In genomic region chr5:134985633-134986297, GRCm38 (mm10) we compare ENCODE assay signal across 10 mouse cellular contexts. TPM values are rescaled to one million over a fixed set of nuclear protein-coding genes. Genes with fewer than 3 reads are reported as not detected.
DNase-seq lines count a peak whose midpoint lies in the region; ATAC-seq lines count a peak whose summit lies in the region.
"Had no signal": no experiment of that assay in that cellular context is flagged by ENCODE, and none has a peak within 500 bp of the region (broad histone marks: within the 10 kb centered on the region; RNA-seq: fewer than 3 reads in every experiment).

Cldn3 (plus strand) TSS chr5:134986214.

- 0 out of 2 replicates have a peak within 1 kb of the TSS, but pooled peaks have one; percentile 1 for H3K27ac ChIP-seq in forebrain, embryonic 12.5 days
- peak within 1 kb of the TSS; percentile 87 for H3K27ac ChIP-seq in intestine, embryonic 14.5 days (ENCODE audit: low read depth)
- H3K27ac ChIP-seq in liver, embryonic 15.5 days (replicated peaks), result no peak within 1 kb of the TSS
- H3K27ac ChIP-seq in neural tube, embryonic 13.5 days (replicated peaks), result no peak within 1 kb of the TSS

- H3K36me3 ChIP-seq in forebrain, embryonic 12.5 days (replicated peaks), result no peaks in the 10 kb centered on the region
- no peaks in the 10 kb centered on the region for H3K36me3 ChIP-seq in intestine, embryonic 14.5 days (ENCODE audit: control insufficient read depth, insufficient read depth, low read length)
- H3K36me3 ChIP-seq in liver, embryonic 15.5 days (replicated peaks), result no peaks in the 10 kb centered on the region
- no peaks in the 10 kb centered on the region for H3K36me3 ChIP-seq in neural tube, embryonic 13.5 days

- H3K27me3 ChIP-seq in forebrain, embryonic 12.5 days, result peaks cover 65% of the 10 kb centered on the region
- peaks cover 46% of the 10 kb centered on the region for H3K27me3 ChIP-seq in intestine, embryonic 14.5 days (replicated peaks; ENCODE audit: control insufficient read depth, insufficient read depth, low read length)
- peaks cover 72% of the 10 kb centered on the region for H3K27me3 ChIP-seq in liver, embryonic 15.5 days
- H3K27me3 ChIP-seq in neural tube, embryonic 13.5 days, result peaks cover 56% of the 10 kb centered on the region

- 0 out of 2 replicates have a peak, but pooled peaks have one; percentile 33 for ATAC-seq in forebrain, embryonic 12.5 days (ENCODE audit: low FRiP score)
- ATAC-seq in intestine, embryonic 14.5 days (replicated peaks; ENCODE audit: low FRiP score, low TSS enrichment, low read depth), result peak; percentile 91
- peak; percentile 55 for ATAC-seq in liver, embryonic 15.5 days (ENCODE audit: insufficient read depth)
- ATAC-seq in neural tube, embryonic 13.5 days (ENCODE audit: low read depth), result peak; percentile 40; the same call in 1 of the 2 replicates

- peak; percentile 94 for DNase-seq in heart, adult 11 months
- no peak for DNase-seq in heart, adult 8-10 months (ENCODE audit: low spot score)
- DNase-seq in intestine, embryonic 14.5 days (ENCODE audit: low spot score), result peak; percentile 84
- DNase-seq in thymus, postnatal 36 days, result no peak
- DNase-seq in cerebellum, postnatal 36 days, result no peak

- peak within 1 kb of the TSS; percentile 44 for H3K4me2 ChIP-seq in forebrain, embryonic 12.5 days
- H3K4me2 ChIP-seq in intestine, embryonic 14.5 days (ENCODE audit: low read length), result peak within 1 kb of the TSS; percentile 46
- peak within 1 kb of the TSS; percentile 47 for H3K4me2 ChIP-seq in liver, embryonic 15.5 days
- H3K4me2 ChIP-seq in neural tube, embryonic 13.5 days, result peak within 1 kb of the TSS; percentile 47

- WGBS in forebrain, embryonic 12.5 days, result 2% methylated on average over 25 of the region's 25 CpGs
- under 1% methylated on average over 25 of the region's 25 CpGs for WGBS in intestine, embryonic 14.5 days
- 2% methylated on average over 25 of the region's 25 CpGs for WGBS in liver, embryonic 15.5 days (ENCODE audit: insufficient replicate concordance)
- WGBS in neural tube, embryonic 13.5 days, result under 1% methylated on average over 25 of the region's 25 CpGs

- peak within 1 kb of the TSS; percentile 25 for H3K4me3 ChIP-seq in forebrain, embryonic 12.5 days (replicated peaks)
- H3K4me3 ChIP-seq in intestine, embryonic 14.5 days (ENCODE audit: low read depth, low read length), result peak within 1 kb of the TSS; percentile 30
- peak within 1 kb of the TSS; percentile 33 for H3K4me3 ChIP-seq in liver, embryonic 15.5 days (replicated peaks)
- peak within 1 kb of the TSS; percentile 22 for H3K4me3 ChIP-seq in neural tube, embryonic 13.5 days

- H3K9me3 ChIP-seq in forebrain, embryonic 12.5 days, result no peaks in the 10 kb centered on the region
- H3K9me3 ChIP-seq in intestine, embryonic 14.5 days (ENCODE audit: control insufficient read depth, low read length), result no peaks in the 10 kb centered on the region
- no peaks in the 10 kb centered on the region for H3K9me3 ChIP-seq in liver, embryonic 15.5 days (replicated peaks)
- H3K9me3 ChIP-seq in neural tube, embryonic 13.5 days, result no peaks in the 10 kb centered on the region

- H3K9ac ChIP-seq in forebrain, embryonic 12.5 days, result 0 out of 2 replicates have a peak within 1 kb of the TSS, but pooled peaks have one; percentile 4
- peak within 1 kb of the TSS; percentile 65 for H3K9ac ChIP-seq in intestine, embryonic 14.5 days (ENCODE audit: low read length)
- no peak within 1 kb of the TSS for H3K9ac ChIP-seq in liver, embryonic 15.5 days
- peak within 1 kb of the TSS; percentile 55 for H3K9ac ChIP-seq in neural tube, embryonic 13.5 days

- H3K4me1 ChIP-seq in forebrain, embryonic 12.5 days, result peaks cover 33% of the 10 kb centered on the region
- H3K4me1 ChIP-seq in intestine, embryonic 14.5 days (replicated peaks; ENCODE audit: control insufficient read depth, insufficient read depth, low read length), result peaks cover 4% of the 10 kb centered on the region; the same call in 1 of the 2 replicates
- peaks cover 29% of the 10 kb centered on the region for H3K4me1 ChIP-seq in liver, embryonic 15.5 days (replicated peaks)
- peaks cover 23% of the 10 kb centered on the region for H3K4me1 ChIP-seq in neural tube, embryonic 13.5 days (replicated peaks)

RNA-seq across cellular contexts. Expression of gene Cldn3, which starts in this region (rescaled TPM):
- under 1 TPM in 1 of 4 experiments, not detected in 3; 0.28 TPM for total RNA-seq in heart, adult 8-10 months (2022)
- polyA plus RNA-seq in forebrain, embryonic 12.5 days (2016; fragmentation: Nextera tagmentation; extraction: Ambion mirVana), result 6.3 and 7.6 TPM in 2 replicates
- 113 and 143 TPM in 2 replicates for polyA plus RNA-seq in intestine, embryonic 14.5 days (2014; fragmentation: Nextera tagmentation; extraction: Ambion mirVana)
- polyA plus RNA-seq in liver, embryonic 15.5 days (2015; fragmentation: Nextera tagmentation; extraction: Ambion mirVana), result 1.2 and 2.1 TPM in 2 replicates
- 0.81 and 2.4 TPM in 2 replicates for polyA plus RNA-seq in neural tube, embryonic 13.5 days (2015; fragmentation: Nextera tagmentation; extraction: Ambion mirVana)
- total RNA-seq: CH12.LX; hematopoietic stem cell, adult 5-6 weeks had no signal

Comparison
In these comparisons a context has a peak if more than half of its experiments do, and no peak if none do; other contexts are left out.
1. RNA of gene Cldn3 (polyA plus RNA-seq): 113 to 143 TPM in intestine, embryonic 14.5 days; 6.3 to 7.6 TPM in forebrain, embryonic 12.5 days, 1.2 to 2.1 TPM in liver, embryonic 15.5 days and 0.81 to 2.4 TPM in neural tube, embryonic 13.5 days; every median in the first group is over 10 times any median in the second.
2. DNase-seq: peak in heart, adult 11 months (single experiment) and intestine, embryonic 14.5 days (single experiment); none in heart, adult 8-10 months (single experiment), thymus, postnatal 36 days (0 of 2) and cerebellum, postnatal 36 days (0 of 2).
3. ATAC-seq: peak in every context shown above with its lines; median percentile 91 in intestine, embryonic 14.5 days; 55 in liver, embryonic 15.5 days; 40 in neural tube, embryonic 13.5 days; 33 in forebrain, embryonic 12.5 days.
4. H3K27ac ChIP-seq: peak in forebrain, embryonic 12.5 days (single experiment) and intestine, embryonic 14.5 days (single experiment); none in liver, embryonic 15.5 days (single experiment) and neural tube, embryonic 13.5 days (single experiment).
5. Peak in every context shown above with its lines, with median percentiles within 50 percentile points of each other: H3K4me2 ChIP-seq and H3K4me3 ChIP-seq.